Mouse (Mus musculus) layer of hippocampus, adult 9-10 months (tissue): ENCODE results near the gene Phf10.
"Not testable (repeated sequence)": the region's sequence is repeated elsewhere in the genome, so short reads cannot be mapped to it uniquely, and the experiment has no call there.

Experiments
- DNase-seq: peaks from one replicate; pipeline ENCODE4 v3.0.0; 2022; ENCODE audit warnings: low spot score

Phf10 gene

DNA sequence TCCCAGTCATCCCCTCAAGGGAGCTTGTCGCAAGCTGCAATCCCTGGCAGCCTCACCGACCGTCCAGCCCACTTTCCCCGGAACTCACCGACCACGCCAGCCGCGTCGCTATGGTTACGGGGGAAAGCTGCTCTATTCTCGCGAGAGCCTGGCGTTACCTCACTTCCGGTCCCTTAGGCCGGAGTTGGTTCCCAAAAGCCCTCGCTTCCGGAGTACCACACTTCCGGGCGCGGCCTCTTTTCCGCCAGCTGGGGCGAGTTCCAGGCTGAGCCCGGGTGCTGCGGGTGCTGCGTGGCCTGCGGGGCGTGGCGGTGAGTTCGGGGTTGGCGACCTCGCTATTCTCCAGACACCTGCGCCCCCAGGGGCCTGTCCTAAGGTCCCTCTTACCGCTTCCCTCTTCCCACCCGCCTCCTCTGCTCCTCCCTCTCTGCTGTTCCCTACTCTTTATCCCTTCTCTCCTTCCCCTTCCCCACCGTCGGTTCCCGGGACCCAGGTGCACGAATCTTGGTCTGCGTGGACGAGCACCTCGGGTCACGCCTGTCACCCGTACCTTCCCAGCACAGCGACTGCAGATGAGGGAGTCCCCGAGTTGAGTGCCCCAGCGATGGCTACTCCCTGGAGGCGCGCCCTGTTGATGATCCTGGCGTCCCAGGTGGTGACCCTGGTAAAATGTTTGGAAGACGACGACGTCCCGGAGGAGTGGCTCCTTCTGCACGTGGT, 17.9 kb downstream of the Phf10 start, which contains the start of the genes Wdr27 and 1600012H06Rik:
Wdr27 (minus strand) TSS at position 150 of the 720 bp plus-strand sequence.
1600012H06Rik (plus strand) TSS at position 176 of the 720 bp plus-strand sequence.
- DNase-seq = peak; percentile 94

DNA sequence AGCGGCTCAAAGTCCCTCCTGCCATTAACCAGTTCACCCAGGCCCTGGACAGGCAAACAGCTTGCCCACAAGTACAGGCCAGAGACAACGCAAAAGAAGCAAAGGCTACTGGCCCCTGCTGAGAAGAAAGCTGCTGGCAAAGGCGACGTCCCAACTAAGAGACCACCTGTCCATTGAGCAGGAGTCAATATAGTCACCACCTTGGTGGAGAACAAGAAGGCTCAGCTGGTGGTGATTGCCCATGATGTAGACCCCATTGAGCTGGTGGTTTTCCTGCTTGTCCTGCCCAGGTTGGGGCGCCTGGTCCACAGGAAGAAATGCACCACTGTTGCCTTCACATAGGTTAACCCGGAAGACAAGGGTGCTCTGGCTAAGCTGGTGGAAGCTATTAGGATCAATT, 18.9 kb downstream of the Phf10 start:
- DNase-seq = not testable (repeated sequence)

DNA sequence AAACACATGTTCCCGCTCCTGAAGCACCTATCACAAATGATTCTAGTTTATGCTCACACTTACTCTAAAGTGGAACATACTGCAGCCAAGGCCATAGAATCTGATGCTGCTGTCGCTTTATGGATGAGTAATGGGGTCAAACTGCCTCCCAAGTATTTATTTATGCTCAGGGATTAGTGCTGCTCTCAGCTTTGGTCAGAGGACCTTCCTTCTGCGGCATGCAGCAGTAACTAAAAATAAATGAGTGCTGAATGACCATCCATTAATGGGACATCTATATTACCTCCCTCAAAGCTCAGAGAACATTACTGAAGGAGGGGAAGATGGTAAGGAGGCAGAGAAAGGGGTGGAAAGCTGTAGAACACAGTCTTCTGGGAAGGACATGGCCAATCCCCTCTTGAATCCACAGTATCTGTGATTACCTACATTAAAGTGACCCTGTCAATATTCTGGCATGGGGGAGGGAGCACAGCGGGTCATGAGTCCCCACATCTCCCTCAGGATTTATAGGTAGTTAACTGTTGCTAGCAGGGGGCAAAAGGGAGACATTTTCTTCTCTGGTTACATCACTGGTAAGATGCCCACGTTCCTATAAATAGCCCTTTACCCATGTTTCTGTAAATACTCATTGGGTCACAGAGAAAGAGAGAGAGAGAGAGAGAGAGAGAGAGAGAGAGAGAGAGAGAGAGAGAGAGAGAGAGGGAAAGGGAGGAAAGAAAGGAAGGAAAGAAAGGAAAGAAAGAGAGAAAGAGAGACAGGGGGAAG, 25.1 kb downstream of the Phf10 start:
- no peak for DNase-seq

DNA sequence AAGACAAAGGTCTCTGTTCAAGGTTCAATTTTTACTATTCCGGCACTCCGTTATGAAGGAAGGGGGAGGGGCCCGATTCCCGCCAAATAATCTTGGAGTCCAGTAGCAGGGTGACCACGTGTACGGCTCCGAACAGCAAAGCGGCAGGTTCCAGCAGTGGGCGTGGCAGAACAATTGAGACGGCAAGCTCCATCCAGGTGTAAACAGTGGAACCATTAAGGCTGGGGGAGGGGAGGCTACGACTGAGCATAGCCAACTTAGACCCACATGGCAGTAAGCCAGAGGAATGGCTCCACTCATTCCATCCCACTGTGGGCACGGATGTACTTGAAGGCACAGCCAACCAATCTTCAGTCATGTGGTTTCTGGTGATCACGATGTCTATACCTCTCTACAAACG, 25.8 kb downstream of the Phf10 start:
- not testable (repeated sequence) for DNase-seq

DNA sequence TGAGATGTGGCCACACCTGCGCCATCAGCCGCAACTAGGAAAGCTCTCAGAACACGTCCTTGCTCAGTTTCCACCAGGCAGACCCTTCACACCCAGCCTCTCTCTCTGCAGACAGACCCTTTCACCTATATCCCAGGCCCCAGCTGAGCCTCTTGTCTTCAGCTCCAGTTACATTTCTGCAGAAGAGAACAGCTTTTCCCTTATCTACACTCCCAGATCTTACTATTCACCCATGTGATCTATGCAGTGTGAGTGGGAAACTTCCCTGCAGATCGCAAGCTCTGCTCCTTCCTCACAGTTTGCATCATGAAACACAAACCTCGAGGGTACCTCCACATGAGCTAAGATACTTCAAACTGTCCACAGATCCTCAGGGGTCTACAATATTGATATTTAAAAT, 29.6 kb downstream of the Phf10 start:
- no peak for DNase-seq

DNA sequence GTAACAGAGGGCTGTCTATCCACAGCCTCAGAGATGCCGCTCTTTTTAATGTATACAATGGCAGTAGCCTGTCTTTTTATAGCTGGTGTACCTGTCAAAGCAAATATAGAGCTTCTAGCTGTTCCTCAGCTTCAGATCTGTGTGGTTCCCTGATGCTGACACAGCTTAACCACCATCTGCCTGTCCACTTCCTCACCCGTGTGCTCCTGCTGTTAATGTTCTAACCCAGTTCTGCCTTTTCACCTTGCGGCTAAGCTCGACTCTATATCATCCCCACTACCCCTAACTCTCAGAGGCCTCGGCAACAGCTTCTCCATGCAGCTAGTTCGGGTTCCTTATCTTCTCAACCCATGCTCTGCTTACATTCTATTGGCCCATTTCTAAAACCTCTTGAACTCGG, 30.4 kb downstream of the Phf10 start:
- DNase-seq = no peak

DNA sequence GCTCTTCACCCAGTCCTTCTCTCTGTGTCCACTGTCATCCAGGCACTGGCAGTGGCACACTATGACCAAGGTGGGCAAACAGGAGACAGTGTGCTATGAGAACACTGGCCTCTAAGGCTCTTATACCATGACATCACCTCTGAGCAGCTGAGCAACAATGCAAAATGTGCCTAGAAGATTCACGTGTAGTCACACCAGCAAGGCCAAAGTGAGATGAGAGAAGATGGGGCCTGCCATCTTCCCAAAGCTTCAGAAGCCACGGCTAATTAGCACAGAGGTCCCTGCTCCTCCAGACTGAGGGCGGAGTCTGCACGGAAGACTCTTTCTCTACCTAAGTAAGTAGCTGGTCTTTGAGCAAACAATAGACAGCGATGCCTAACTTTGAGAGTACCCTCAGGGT, 32.4 kb downstream of the Phf10 start:
- DNase-seq = no peak

DNA sequence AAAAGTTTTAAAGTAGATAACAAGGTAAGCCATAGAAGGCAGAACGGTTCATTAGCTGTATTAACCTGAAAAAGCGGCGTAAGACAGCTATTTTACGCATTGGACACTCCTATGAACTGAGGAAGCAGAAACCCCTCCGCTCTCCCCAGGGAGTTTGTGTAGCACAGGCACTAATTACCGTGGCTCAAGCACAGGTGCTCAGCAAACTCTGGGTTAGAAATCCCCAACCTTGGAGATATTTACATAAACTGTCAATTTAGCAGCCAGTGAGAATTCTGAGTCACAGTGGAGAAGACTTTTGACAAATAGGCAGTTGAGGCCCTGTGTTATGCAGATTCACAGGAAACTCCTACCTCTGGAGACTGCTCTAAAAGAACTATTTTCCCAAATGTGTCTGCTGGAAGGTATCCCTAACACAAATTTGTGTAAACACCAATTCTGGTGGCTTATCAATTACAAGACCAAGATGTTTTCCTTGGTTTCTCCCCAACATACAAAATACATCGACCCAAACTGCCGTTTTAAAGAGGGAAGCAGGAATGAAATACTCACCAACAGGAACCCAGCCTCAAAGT, 33.3 kb downstream of the Phf10 start:
- DNase-seq = no peak

DNA sequence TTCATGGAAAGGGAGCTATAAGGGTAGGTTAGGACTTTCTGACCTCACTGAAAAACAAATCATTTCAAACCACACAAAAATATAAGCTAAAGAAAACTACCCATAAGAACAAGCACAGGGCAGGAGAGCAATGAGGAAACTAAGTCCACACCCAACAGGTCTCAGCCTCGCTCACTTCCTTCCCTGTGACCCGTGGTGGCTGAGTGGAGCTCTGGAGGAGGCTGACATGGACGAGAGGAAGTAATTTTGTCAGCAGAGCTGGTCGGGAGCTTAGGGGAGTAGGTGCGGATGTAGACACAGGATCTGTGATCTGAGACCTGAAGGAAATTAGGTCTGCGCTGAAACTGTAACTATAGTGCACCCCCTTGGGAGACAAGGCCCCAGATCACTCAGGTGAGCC, 39.5 kb downstream of the Phf10 start:
- no peak for DNase-seq

DNA sequence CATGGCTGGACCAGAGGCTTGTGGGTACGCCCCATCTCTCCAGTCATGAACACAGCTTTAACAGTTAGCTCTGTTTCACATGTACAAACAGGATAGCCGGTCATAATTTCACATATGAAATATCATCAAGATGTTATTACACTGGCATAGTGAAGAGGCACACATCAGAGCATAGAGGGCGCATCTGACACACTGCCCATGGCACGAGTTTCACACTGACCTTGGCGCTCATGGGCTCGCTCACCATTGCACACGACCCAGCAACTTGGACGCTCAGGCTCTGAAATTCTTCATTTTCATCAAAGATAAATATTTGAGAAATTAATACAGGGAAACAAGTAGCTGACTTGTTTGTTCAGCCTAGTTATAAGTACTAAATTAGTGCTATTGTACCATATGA, 43.2 kb downstream of the Phf10 start:
- DNase-seq = no peak

DNA sequence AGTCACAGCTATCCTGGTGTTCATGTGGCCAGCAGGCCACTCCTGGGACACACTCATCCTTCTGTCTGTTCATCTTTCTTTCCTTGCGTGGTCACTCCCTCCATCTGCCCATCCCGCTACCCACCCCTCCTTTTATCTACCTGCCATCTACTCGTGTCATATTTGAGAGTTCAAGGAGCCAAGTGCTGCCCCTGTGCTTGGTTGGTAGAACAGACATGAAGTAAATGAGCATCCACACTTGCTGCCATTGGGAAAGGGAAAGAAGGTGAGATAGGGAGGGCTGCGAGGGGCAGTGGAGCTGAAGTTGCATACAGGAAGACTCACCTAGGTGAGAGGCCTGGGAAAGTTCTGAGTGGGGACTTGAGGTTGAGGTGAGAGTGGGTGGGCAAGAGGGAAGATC, 46.7 kb downstream of the Phf10 start:
- DNase-seq = no peak

DNA sequence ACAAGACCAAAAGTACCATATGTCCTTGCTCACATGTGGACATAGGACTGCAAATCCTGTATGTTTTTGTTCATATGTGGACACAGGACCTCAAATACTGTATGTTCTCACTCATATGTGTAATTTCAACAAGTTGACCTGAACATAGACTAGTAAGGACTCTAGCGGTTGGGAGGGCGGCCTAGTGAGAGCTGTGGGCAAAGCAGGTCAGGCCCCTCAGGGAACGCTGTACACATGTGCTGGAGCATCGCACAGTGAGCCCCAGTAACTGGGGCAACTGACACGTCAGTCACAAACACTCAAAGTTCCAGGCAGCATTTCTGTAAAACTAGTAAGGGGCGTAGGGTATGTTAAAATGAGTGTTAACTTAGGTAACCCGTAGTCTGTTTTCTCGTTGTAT, 48.1 kb downstream of the Phf10 start:
- no peak for DNase-seq

DNA sequence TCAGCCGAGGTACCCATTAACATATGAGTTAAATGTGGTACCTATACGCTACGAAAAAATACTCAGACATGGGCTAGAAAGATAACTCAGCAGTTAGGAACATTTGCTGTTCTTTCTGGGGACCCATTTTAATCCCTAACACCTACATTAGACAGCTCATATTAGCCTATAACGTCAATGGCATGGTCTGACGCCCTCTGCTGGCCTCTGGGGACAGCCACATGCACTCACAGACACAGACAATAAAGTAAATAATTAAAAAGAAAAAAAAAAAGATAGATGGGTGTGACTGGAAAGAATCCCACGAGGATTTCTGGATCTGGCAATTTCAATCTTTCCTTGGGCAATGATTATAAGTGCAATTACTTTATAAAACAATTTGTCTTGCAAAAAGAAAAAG, 48.7 kb downstream of the Phf10 start:
- no peak for DNase-seq

DNA sequence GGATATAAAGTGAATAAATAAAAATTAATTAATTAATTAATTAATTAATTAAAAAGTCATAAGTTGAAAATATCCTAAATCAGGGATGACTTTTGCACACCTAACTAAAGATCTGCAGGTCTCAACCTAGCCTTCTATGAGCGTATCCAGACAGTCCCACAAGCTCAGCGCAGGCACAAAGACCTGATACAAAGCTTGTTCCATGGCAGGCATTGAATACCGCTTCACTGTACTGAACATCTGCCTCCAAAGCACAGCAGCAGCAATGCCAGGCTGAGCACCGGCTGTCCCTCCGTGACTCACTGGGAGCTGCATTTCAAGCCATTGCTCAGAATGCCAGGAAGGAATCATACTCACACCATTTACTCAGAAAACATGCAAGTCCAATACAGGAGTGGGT, 50.3 kb downstream of the Phf10 start:
- DNase-seq = no peak

DNA sequence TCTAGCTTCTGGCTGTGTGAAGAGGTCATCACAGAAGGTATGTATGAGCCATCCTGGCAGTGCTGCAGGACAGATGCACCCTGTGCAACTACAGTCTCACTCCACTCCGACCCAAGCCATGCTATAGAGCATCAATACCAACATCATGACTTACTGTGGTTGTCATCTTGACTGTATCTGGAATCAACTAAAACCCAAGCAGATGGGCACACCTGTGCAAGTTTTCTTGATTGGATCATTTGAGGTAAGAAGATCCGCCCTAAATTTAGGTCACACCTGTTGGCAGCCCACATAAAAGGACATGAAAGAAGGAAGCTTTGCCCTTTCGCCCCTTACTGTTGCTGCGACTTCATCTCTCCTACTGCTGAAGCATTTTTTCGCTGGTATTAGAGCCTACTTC, 51.7 kb downstream of the Phf10 start:
- DNase-seq = no peak

DNA sequence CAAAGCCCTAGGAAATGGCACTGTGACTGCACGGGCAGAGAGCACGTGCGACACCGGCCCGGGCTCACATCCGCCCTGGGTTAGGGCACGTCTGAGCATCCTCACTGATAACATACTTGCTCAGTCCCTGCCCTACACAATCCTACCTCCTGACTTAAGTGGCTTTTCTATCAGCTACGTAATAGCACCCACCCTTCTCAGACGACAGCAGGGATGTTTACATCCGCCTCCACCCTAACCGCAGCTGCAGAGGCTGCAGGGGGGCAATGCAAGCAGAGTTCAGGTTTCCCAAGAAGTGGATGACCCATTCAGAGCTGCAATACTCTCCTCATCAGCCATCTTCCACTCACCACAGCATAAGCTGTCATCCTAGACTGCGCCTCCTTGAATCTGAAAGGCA, 53.9 kb downstream of the Phf10 start:
- no peak for DNase-seq

DNA sequence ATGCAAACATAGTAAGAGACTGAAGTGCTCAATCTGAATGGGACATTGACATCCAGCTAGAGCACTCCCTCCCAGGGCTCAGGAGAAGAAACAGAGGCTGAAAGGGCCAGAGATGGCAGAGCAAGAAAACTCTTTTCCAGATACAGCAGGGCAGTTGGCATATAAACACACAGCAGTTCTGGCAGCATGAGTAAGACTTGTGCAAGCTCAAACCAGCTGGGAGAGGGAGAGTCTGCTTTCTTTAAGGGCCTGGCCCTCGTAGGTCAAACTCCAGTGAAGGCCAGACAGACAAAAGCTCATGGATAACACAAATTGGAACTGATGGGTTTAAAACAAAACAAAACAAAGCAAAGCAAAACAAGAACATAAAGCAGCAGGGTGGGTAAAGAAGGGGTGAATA, 54.5 kb downstream of the Phf10 start:
- DNase-seq = no peak

DNA sequence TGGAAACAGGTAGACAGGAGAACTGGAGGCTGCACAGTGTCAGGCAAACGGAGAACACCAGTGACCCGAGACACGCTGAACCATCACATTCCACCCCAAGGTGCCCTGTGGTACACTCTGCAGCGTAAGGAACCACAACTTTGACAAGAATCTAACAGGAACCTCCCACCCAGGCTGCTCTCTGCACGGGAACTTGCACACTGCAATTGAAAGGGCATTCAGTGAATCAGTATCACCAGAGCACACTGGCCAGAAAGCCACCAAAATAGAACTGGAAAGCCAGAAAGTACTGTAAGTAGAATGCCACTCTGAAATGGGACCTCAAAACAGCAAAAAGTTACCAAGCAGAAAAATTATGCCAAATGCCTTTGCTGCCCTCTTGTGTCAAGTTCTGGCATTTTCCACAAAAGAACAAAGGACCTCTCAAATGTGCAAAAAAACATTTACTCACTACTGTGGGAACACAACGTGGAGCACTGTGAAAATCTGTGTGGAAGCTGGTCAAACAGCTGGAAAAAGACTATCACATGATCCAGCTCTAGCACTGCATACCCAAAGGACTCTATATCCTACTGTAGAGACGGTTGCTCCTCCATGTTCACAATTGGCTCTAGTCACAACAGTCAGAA, 56.3 kb downstream of the Phf10 start:
- DNase-seq = peak; percentile 78

DNA sequence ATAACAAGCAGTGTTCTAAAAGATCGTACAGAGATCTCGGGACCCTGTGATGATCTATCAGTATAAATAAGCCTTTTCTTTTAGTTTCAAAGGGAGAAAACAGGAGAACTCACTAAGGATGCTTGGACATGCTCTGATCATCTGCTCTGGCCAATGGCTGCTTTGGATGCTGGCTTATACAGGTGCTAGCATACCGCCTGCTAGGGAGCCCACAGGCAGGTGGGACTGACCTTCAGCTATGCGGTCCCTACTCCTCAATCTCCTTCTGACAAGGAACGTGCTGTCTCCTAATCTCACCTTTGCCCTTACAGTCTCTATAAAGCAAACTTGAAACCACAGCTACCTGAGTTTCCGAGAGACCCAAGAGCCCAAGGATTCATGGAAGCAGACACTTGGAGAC, 56.9 kb downstream of the Phf10 start:
- no peak for DNase-seq

DNA sequence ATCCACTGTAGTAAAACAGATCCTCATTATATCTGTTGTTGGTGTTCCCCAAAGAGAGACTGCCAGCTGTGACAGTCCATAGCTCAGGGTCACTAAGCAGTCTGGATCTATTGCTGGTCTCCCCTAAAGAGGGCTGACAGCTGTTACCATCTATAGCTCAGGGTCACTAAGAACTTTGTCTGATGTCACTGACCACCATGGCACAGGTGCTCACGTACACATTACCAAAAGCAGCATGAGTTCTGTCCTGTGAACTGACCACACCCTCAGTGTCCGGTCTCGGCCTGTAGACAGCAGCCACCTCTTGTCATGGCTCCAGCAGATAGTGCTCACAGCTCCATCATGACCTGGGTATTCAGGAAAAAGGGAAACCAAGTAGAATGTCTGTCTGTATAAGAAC, 57.9 kb downstream of the Phf10 start:
- no peak for DNase-seq

DNA sequence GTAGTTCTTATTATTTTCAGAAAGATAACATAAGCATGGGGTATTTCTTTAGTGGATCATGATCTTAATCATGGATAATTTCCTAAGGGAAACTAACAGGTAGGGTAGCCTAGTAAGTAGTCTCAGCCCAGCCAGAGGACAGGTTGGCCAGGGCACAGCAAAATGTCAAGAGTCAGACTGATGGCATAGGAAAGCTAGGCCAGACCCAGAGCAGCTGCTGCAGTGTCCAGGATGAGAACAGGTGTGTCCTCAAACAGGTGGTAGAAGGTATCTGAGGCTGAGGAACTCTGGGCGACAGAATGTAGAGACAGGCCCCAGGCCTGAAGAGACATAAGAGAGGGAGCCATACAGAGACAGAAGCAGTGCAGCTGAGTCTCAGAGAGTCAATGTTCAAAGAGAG, 62.1 kb downstream of the Phf10 start:
- DNase-seq = no peak

DNA sequence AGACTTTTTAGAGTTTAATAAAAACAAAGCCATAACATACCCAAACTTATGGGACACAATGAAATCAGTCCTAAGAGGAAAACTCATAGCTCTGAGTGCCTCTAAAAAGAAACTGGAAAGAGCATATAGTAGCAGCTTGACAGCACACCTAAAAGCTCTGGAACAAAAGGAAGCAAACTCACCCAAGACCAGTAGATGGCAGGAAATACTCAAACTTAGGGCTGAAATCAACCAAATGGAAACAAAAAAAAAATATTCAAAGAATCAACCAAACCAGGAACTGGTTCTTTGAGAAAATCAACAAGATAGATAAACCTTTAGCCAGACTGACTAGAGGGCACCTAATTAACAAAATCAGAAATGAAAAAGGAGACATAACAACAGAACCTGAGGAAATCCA, 66.0 kb downstream of the Phf10 start:
- not testable (repeated sequence) for DNase-seq
